Mouse (Mus musculus): ENCODE measurements at regions not wholly inside any gene's neighbourhood (a gene's known extent, or its start where the extent isn't known, plus 50 kb on each side); places are given as distances from the start of the nearest gene placed in this dataset.
A peak's percentile ranks its signal among the peaks of the same experiment; 100 is the strongest.

DNA sequence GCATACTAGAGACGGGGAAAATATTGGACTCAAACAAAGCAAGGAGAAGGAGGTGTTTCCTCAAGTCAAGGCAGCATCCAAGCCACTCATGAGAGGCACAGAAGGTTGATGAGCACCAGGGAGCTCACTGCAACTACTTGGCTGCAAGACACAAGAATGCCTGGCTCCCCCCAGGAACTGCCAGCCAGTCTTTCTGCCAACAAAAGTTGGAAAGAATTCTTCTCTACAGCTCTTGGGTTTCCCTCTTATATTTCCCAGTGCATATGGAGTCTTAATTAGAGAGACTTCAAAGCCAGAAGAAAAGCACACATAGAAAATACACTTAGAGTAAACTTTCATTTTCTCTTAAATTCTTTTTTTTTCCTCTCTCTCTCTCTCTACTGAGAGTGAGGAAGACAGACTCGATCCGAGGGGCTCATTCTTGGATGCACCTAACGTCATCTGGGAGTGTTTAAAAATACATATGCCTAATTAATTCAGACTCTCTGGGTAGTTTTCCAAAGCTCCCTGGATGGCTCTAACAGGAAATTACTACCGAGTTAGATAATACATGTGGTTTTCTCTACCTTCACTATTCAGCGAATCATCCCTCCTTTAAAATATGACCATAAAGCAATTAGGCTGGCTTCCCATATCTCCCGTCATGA lies 222.7 kb downstream of the Fam84b start:
- peak in 1 of 2 experiments; percentile 20 for DNase-seq (ENCODE audit: low spot score in 2 of 2)

DNA sequence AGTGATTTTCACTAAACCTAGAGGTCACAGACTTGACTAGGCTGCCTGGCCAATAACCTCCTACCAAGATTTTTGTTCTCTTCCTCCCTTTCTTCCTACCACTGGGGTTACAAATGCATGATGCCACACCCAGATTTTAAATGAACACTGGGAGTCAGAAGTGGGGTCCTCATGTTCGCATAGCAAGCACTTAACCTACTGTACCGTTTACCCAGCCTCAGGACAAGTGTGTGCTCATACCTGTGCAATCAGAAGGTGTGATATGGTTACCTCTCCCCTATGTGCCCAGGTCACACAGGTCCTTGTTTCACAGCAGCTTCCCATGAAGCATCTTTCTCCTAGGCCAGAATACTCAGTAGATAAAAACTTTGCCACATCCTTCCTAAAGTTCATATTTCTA lies 234.8 kb downstream of the Fam84b start:
- no peak for DNase-seq (ENCODE audit: low spot score in 2 of 2)

DNA sequence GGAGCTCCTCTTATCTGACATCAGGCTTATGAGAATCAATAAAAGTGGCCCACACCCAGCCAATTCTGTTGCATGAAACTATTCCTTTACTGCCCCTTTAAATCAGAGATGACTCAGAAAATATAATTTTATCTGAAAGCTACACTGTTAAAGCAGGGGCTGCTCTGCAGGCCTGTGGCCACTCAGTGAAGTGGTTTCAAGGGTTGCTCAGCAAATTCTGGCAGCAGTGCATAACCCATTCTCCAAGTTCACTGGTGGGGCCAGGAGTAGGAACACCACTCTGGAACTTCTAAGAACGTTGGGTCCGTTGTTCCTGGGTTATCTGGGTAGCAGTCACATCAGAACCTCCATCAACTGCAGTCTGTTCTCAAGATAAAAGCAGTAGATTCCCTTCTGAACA lies 236.2 kb downstream of the Fam84b start:
- no peak for DNase-seq (ENCODE audit: low spot score in 2 of 2)

GRCm38 (mm10) chr15:60601885-60602284 lies 251.7 kb downstream of the Fam84b start:
- no peak for DNase-seq (ENCODE audit: low spot score in 2 of 2)

DNA sequence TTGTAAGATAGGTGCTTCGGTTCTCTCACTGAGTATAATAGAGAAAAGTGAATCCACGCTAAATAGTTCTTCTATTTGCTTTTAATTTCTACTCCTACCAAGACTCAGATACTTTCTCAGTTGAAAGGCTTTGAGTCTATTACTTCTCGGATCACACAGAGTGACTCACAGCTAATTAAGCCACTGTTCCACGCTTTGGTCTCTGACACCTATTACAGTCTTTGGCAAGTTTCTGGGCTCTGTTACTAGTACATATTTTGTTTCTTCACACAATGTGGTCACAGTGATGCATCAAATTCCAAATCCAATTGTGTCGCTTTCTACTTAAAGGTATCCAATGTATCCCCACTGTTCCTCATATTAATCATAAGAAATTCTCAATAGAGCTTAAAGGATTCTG lies 276.5 kb downstream of the Fam84b start:
- no peak for DNase-seq (ENCODE audit: low spot score in 2 of 2)

GRCm38 (mm10) chr15:60566267-60566666 lies 287.3 kb downstream of the Fam84b start:
- no peak for DNase-seq (ENCODE audit: low spot score in 2 of 2)

DNA sequence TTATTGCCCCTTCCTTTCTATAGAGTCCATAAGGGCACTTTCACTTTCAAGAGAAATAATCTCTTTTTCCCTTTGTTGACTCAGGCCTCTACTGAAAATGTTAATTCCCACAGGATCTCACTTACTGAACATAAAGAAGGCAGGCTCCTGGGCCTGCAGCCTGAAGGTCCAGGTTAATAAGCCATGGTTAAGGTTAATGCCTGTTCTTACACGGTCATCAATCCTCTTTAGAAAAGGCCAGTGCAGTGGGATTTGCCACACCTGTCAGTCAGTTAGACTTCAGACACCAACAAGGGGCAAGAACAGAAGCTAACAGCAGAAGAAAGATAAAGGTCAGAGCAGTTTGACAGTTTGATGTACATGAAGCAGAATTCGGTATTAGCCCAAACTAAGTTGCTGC lies 288.6 kb downstream of the Fam84b start:
- no peak for DNase-seq (ENCODE audit: low spot score in 2 of 2)

DNA sequence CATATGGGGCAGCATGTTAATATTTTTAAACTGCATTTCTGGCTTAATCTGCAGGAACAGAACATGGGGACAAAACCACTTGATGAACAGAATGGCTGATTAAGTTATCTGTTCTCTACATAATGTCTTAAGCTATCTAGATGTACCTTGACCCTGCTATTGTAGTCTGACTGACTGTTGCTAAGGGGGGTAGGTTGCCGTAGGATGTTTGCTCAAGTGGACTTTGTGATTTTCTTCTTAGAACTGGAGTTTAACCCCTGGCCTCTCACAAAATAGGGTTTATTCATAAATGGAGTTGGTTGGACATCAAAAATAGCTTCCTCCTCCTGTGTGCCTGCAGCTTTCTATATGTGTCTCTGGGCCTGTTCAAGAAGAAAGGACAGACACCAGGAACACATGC lies 292.9 kb downstream of the Fam84b start:
- DNase-seq (ENCODE audit: low spot score in 2 of 2) = no peak

GRCm38 (mm10) chr15:60555691-60556090 lies 297.9 kb downstream of the Fam84b start:
- DNase-seq (ENCODE audit: low spot score in 2 of 2) = no peak

DNA sequence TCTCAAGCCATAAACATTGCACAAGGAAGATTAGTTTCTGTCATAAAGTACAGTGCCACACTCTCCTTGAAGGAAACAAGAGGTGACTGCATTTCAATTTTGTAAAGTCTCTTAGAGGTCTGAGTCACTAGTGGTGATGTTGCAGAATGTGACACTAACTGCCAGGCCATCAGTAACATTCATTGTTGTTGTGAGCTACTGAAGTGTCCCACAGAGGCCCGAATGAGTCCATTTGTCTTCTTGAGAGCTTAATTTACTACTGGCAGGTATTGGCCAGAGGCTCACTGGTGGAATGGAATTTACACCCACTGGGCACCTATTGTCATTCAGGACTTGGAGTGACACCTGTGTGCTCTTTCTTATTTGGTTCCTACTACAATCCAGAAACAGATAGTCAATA lies 299.0 kb downstream of the Fam84b start:
- DNase-seq (ENCODE audit: low spot score in 2 of 2) = no peak

- no peak for DNase-seq (ENCODE audit: low spot score in 2 of 2)
These were observed 305.5 kb downstream of the Fam84b start for GRCm38 (mm10) chr15:60548045-60548444.

GRCm38 (mm10) chr15:60537191-60537590 lies 316.4 kb downstream of the Fam84b start:
- no peak for DNase-seq (ENCODE audit: low spot score in 2 of 2)

GRCm38 (mm10) chr15:60534701-60535100 lies 318.9 kb downstream of the Fam84b start:
- DNase-seq (ENCODE audit: low spot score in 2 of 2) = no peak

DNA sequence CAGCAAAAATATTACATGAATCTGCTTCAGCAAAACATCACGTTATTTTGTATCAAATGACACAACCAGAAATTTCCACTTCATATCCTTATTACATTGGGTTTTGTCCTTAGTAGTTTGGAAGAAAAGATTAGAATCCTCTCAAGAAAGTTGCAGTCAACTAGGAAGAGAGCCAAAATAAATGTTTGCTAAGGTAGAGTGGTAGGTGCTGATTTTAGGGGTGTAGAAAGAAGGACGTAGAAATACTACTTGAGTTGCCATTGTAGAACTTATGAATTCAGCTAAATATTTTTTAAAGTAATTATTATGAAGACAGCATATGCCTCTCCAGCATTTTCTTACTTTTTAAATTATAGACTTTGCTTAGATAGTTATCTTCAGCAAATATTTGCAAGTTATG lies 336.8 kb downstream of the Fam84b start:
- DNase-seq (ENCODE audit: low spot score in 2 of 2) = no peak

DNA sequence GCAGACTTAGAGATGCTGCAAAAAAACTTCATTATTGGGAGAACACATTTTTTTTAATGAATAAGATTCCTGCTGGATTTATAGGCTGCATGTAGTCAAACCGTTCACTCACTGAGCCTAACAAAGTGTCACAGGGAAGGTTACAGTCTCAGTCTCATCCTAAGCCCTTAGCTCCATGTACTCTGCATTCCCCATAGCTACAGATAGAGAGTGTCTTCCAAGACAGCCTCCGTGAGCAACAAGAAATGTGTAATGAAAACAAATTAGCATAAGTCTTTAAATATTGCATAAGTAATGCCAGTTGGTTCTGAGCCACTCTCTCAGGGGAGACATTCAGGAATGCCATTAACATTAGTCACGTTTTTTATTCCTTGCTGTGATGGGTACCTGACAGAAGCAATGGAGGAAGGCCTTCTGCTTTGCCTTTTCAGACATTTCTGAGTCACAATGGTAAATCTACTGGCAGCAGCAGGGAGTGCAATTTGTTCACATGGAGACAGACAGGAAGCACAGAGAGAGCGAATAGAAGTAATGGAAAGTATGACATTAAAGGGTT lies 376.7 kb downstream of the Fam84b start:
- no peak for DNase-seq (ENCODE audit: low spot score in 2 of 2)

GRCm38 (mm10) chr15:60475086-60475485 lies 378.5 kb downstream of the Fam84b start:
- no peak for DNase-seq (ENCODE audit: low spot score in 2 of 2)

GRCm38 (mm10) chr15:60431916-60432315 lies 415.5 kb upstream of the 4933412E24Rik start:
- no peak for DNase-seq (ENCODE audit: low spot score in 2 of 2)

DNA sequence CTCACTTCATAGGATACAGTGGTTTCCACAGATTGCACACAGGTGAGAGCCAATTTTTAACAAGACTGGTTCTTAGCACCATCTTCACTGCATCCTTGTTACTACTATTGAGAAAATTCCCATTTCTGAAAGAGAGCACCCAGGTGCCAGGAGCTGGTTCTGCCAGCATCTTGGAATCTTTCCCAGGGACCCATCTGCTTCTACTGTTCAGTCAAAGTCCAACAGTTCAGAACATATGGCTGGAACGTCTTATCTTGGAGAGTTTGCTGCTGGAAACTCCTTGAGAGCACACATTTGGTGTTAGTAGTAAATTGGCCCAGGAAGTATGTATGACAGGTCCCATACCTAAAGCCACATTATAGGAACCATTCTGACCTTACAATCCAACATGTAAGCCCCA lies 402.7 kb upstream of the 4933412E24Rik start:
- peak; percentile 3 to 4 for DNase-seq (ENCODE audit: low spot score in 2 of 2)

- no peak for DNase-seq (ENCODE audit: low spot score in 2 of 2)
These were observed 375.9 kb upstream of the 4933412E24Rik start for GRCm38 (mm10) chr15:60392267-60392666.

GRCm38 (mm10) chr15:60390336-60390735 lies 373.9 kb upstream of the 4933412E24Rik start:
- no peak for DNase-seq (ENCODE audit: low spot score in 2 of 2)

- no peak for DNase-seq (ENCODE audit: low spot score in 2 of 2)
These were observed 371.5 kb upstream of the 4933412E24Rik start for GRCm38 (mm10) chr15:60387962-60388361.

Measured in frontal cortex, postnatal 14 days (tissue).